Mouse (Mus musculus): Measurements from ENCODE around the gene Mrpl2. TPM values are rescaled to one million over a fixed set of nuclear protein-coding genes. Genes with fewer than 3 reads are reported as not detected.

Mrpl2 gene
- total and polyA plus RNA-seq, 2 experiments from 2014 or later, result 96.7 to 158 TPM

DNA sequence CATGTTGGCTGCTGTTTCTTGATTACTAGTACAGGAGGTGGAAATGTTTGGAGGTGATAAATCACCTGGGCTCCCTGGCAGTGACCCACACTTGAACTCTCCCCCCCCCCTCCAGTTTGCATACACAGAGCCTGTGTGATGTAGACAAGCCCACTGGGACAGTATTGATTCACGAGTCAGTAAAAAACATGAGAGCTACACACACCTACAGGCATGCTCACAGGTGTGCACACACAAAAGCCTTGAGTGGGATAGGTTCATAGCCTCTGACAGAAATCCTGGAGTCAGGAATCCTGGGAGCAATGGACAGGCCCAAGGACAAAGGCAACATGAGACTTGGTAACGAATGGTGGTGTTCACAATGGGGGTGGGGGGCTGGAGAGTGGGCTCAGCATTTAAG, 33.8 kb upstream of the Mrpl2 start:
- no peak for DNase-seq (ENCODE audit: low spot score)
- H3K27ac ChIP-seq (ENCODE audit: low read depth), result no peak overlapping the region

DNA sequence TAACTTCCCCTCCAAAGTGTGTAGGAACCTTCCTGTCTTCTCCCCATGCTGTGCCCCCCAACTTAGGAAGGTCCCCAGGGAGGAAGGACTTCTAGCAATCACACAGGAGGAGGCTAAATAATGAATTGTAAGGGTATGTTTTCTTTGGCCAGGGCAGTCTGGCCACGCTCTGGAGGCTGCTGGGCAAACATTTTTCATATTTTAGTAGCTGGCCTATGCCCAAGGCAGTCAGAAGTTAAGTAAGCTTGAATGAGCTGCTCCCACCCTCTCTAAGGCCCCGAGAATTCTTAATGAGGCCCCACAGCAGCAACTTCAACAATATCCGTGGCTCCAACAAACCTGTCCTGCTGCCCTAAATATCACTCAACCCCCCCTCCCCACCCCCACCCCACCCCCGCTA, 33.2 kb upstream of the Mrpl2 start:
- Histone ChIP-seq H3K27me3 (ENCODE audit: control insufficient read depth, insufficient read depth, low read length) (no peaks in the 10 kb centered on the region), H3K4me1 (ENCODE audit: control insufficient read depth, insufficient read depth) (peaks cover 29% of the 10 kb centered on the region), H3K27ac (ENCODE audit: low read depth) (no peak overlapping the region), H3K9me3 (replicated peaks; ENCODE audit: control insufficient read depth, low read length) (no peaks in the 10 kb centered on the region), H3K4me3 (ENCODE audit: low read depth, low read length) (no peak overlapping the region), H3K9ac (replicated peaks; ENCODE audit: low read depth, low read length) (no peak overlapping the region; the same call in 1 of the 2 replicates), H3K4me2 (ENCODE audit: low read depth, low read length) (no peak overlapping the region), H3K36me3 (replicated peaks; ENCODE audit: control insufficient read depth, insufficient read depth, low read length) (no peaks in the 10 kb centered on the region)
- 27% methylated on average over 4 of the region's 4 CpGs for WGBS
- TF ChIP-seq EP300 (IDR thresholded peaks at IDR 0.05; ENCODE audit: low read depth) (no peak), CTCF (IDR thresholded peaks at IDR 0.05; ENCODE audit: low read depth) (no peak)
- DNase-seq (ENCODE audit: low spot score), result no peak
- ATAC-seq (ENCODE audit: insufficient read depth, low read depth), result no peak

More for the DNA sequence above, 33.8 kb upstream of the Mrpl2 start:
- Histone ChIP-seq H3K36me3 (replicated peaks; ENCODE audit: control insufficient read depth, insufficient read depth, low read length) (no peaks in the 10 kb centered on the region), H3K4me2 (ENCODE audit: low read depth, low read length) (no peak overlapping the region), H3K27me3 (ENCODE audit: control insufficient read depth, insufficient read depth, low read length) (no peaks in the 10 kb centered on the region), H3K4me1 (ENCODE audit: control insufficient read depth, insufficient read depth) (peaks cover 23% of the 10 kb centered on the region), H3K4me3 (ENCODE audit: low read depth, low read length) (no peak overlapping the region), H3K9me3 (replicated peaks; ENCODE audit: control insufficient read depth, low read length) (no peaks in the 10 kb centered on the region), H3K9ac (replicated peaks; ENCODE audit: low read depth, low read length) (no peak overlapping the region)
- ATAC-seq (ENCODE audit: insufficient read depth, low read depth), result no peak
- TF ChIP-seq EP300 (IDR thresholded peaks at IDR 0.05; ENCODE audit: low read depth) (no peak), CTCF (IDR thresholded peaks at IDR 0.05; ENCODE audit: low read depth) (no peak)
- 48% methylated on average over 2 of the region's 2 CpGs for WGBS

DNA sequence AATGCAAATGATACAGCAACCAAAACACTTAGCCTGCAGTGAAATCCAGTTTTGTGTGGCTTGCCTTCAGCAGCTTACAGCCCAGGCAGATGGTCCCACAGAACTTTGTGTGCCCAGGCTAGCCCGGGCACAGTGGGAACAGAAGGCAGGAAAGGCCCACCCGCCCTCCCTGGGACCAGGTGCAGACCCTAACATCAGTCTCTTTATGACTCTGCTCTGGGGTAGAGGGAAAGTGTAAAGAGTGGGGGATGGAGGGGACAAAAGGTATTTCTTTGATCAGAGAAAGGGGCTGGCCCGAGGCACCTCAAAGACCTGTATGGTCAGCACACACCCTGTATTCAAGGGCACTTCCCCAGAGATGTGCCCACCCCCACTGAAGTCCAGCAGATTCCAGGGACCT, 32.8 kb upstream of the Mrpl2 start:
- peaks cover 33% of the 10 kb centered on the region for H3K4me1 ChIP-seq (ENCODE audit: control insufficient read depth, insufficient read depth)
- no peaks in the 10 kb centered on the region for H3K9me3 ChIP-seq (replicated peaks; ENCODE audit: control insufficient read depth, low read length)
- H3K4me3 ChIP-seq (ENCODE audit: low read depth, low read length), result no peak overlapping the region
- no peak for TF ChIP-seq EP300 (IDR thresholded peaks at IDR 0.05; ENCODE audit: low read depth)
- no peak for TF ChIP-seq CTCF (IDR thresholded peaks at IDR 0.05; ENCODE audit: low read depth)
- no peak for ATAC-seq (ENCODE audit: insufficient read depth, low read depth)
- 0 out of 2 replicates have a peak overlapping the region, but pooled peaks have one; percentile 4 for H3K27ac ChIP-seq (ENCODE audit: low read depth)
- H3K27me3 ChIP-seq (ENCODE audit: control insufficient read depth, insufficient read depth, low read length), result no peaks in the 10 kb centered on the region
- 61% methylated on average over 3 of the region's 3 CpGs for WGBS
- DNase-seq (ENCODE audit: low spot score), result no peak
- no peaks in the 10 kb centered on the region for H3K36me3 ChIP-seq (replicated peaks; ENCODE audit: control insufficient read depth, insufficient read depth, low read length)
- no peak overlapping the region for H3K9ac ChIP-seq (replicated peaks; ENCODE audit: low read depth, low read length)
- no peak overlapping the region for H3K4me2 ChIP-seq (ENCODE audit: low read depth, low read length)

DNA sequence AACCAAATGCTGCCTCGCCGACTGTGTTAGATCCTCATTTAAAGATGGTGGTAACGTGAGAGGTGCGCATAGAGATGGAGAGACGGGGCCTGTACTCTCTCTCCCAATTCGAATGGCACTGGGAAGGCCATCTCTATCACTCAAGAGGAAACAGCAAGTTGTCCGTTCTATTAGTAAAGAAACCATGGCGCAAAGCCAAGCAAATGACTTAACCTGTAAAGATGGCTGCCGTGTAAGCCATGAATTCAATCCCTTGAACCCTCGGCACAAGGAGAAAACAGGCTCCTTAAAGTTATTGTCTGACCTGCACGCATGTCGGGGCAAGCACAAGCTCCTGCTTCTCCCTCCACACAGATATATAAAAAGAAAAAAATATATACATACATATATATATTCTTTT, 28.2 kb upstream of the Mrpl2 start:
- DNase-seq (ENCODE audit: low spot score) (no peak), ATAC-seq (ENCODE audit: insufficient read depth, low read depth) (no peak)
- H3K4me1 ChIP-seq (ENCODE audit: control insufficient read depth, insufficient read depth), result peaks cover 60% of the 10 kb centered on the region
- peak overlapping the region; percentile 45; the same call in 1 of the 2 replicates for H3K4me2 ChIP-seq (ENCODE audit: low read depth, low read length)
- 55% methylated on average over 12 of the region's 12 CpGs for WGBS
- no peaks in the 10 kb centered on the region for H3K9me3 ChIP-seq (replicated peaks; ENCODE audit: control insufficient read depth, low read length)
- H3K4me3 ChIP-seq (ENCODE audit: low read depth, low read length), result no peak overlapping the region
- peak overlapping the region; percentile 53 for H3K27ac ChIP-seq (ENCODE audit: low read depth)
- TF ChIP-seq EP300 (IDR thresholded peaks at IDR 0.05; ENCODE audit: low read depth) (no peak), CTCF (IDR thresholded peaks at IDR 0.05; ENCODE audit: low read depth) (no peak)
- H3K27me3 ChIP-seq (ENCODE audit: control insufficient read depth, insufficient read depth, low read length), result no peaks in the 10 kb centered on the region
- no peaks in the 10 kb centered on the region for H3K36me3 ChIP-seq (replicated peaks; ENCODE audit: control insufficient read depth, insufficient read depth, low read length)
- 0 out of 2 replicates have a peak overlapping the region, but pooled peaks have one; percentile 5 for H3K9ac ChIP-seq (replicated peaks; ENCODE audit: low read depth, low read length)

DNA sequence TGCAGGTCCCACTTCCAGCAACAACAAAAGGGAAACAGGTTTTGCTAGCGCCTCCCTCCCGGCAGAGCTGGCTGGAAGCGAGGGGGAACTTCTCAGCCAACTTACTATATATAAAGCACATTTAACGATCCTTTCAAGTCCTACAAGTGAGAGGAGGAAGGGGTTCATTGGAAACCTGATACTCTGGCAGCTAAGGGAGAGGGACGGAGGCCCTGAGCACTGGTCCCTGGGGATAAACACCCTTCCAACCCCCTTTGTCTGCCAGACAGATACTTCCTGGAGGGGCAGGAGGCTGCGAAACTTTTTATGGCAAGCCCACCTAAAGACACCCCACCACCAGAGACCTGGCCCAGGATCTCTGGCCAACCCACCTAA, 27.6 kb upstream of the Mrpl2 start:
- Histone ChIP-seq H3K4me2 (ENCODE audit: low read depth, low read length) (peak overlapping the region; percentile 45), H3K36me3 (replicated peaks; ENCODE audit: control insufficient read depth, insufficient read depth, low read length) (no peaks in the 10 kb centered on the region), H3K27me3 (ENCODE audit: control insufficient read depth, insufficient read depth, low read length) (no peaks in the 10 kb centered on the region), H3K4me1 (ENCODE audit: control insufficient read depth, insufficient read depth) (peaks cover 58% of the 10 kb centered on the region), H3K4me3 (ENCODE audit: low read depth, low read length) (no peak overlapping the region), H3K27ac (ENCODE audit: low read depth) (peak overlapping the region; percentile 53), H3K9me3 (replicated peaks; ENCODE audit: control insufficient read depth, low read length) (no peaks in the 10 kb centered on the region), H3K9ac (replicated peaks; ENCODE audit: low read depth, low read length) (peak overlapping the region; percentile 5; the same call in 1 of the 2 replicates)
- 8% methylated on average over 6 of the region's 6 CpGs for WGBS
- ATAC-seq (ENCODE audit: insufficient read depth, low read depth) (no peak), DNase-seq (ENCODE audit: low spot score) (no peak)
- TF ChIP-seq EP300 (IDR thresholded peaks at IDR 0.05; ENCODE audit: low read depth), result no peak
